Mouse (Mus musculus): ENCODE data around the gene Lrp2bp. TPM values are rescaled to one million over a fixed set of nuclear protein-coding genes. Genes with fewer than 3 reads are reported as not detected.
A peak's percentile ranks its signal among the peaks of the same experiment; 100 is the strongest.

Lrp2bp gene
- total and polyA plus RNA-seq, 2 experiments from 2014 or later = 0.27 to 0.35 TPM

- Histone ChIP-seq H3K27me3 (ENCODE audit: insufficient read depth, low read length) (no peaks in the 10 kb centered on the region), H3K9me3 (ENCODE audit: low read length) (no peaks in the 10 kb centered on the region), H3K9ac (replicated peaks; ENCODE audit: low read length, poor library complexity, severe bottlenecking) (no peak overlapping the region), H3K4me3 (ENCODE audit: low read depth, low read length) (no peak overlapping the region), H3K36me3 (ENCODE audit: insufficient read depth, low read length) (peaks cover 23% of the 10 kb centered on the region), H3K4me2 (ENCODE audit: low read depth, low read length, poor library complexity, severe bottlenecking) (no peak overlapping the region), H3K4me1 (ENCODE audit: insufficient read depth, low read length) (no peaks in the 10 kb centered on the region), H3K27ac (ENCODE audit: low read depth, low read length) (no peak overlapping the region)
- ATAC-seq (ENCODE audit: low FRiP score) = no peak
- DNase-seq (ENCODE audit: low spot score) = peak; percentile 2
- WGBS = 70% methylated on average over 13 of the region's 13 CpGs
- no peak for TF ChIP-seq CTCF (IDR thresholded peaks at IDR 0.05)
Observed at GRCm38 (mm10) chr8:46040260-46040659, 41.2 kb downstream of the Lrp2bp start.

GRCm38 (mm10) chr8:46072798-46073197 lies 73.7 kb downstream of the Lrp2bp start:
- Histone ChIP-seq H3K36me3 (ENCODE audit: insufficient read depth, low read length) (peaks cover 3% of the 10 kb centered on the region; the same call in 1 of the 2 replicates), H3K4me3 (ENCODE audit: low read depth, low read length) (no peak overlapping the region), H3K9me3 (ENCODE audit: low read length) (no peaks in the 10 kb centered on the region), H3K27me3 (ENCODE audit: insufficient read depth, low read length) (no peaks in the 10 kb centered on the region), H3K27ac (ENCODE audit: low read depth, low read length) (no peak overlapping the region), H3K9ac (replicated peaks; ENCODE audit: low read length, poor library complexity, severe bottlenecking) (no peak overlapping the region), H3K4me2 (ENCODE audit: low read depth, low read length, poor library complexity, severe bottlenecking) (no peak overlapping the region), H3K4me1 (ENCODE audit: insufficient read depth, low read length) (no peaks in the 10 kb centered on the region)
- no peak for ATAC-seq (ENCODE audit: low FRiP score)
- WGBS = 91% methylated on average over 5 of the region's 5 CpGs
- no peak for TF ChIP-seq CTCF (IDR thresholded peaks at IDR 0.05)
- no peak for DNase-seq (ENCODE audit: low spot score)

DNA sequence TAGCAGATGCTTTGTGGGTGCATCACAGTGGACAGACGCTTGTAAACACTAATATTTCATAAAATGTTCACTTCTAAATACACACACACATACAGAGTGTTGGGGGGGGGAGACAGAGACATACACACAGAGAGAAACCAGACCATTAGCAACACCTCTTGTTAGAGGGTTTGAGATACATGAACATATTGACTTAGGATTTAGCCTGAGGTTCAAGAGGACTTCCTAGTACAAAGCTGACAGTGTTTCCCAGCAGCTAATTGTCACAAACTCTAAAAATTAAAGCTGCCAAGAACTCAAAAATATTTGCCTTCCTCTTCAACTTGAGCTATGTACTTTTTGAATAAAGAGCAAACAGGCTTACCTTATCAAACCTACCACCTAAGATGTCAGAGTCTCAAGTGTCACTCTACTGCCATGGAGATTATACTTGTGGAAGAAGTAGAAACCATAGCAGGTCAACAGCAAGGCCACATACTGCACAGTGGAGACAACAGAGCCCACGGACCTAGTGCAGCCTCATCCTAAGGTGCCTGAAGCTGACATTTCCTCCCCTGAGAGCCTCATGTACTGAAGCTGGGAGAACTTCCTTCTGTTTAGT lies 74.5 kb downstream of the Lrp2bp start:
- TF ChIP-seq CTCF (IDR thresholded peaks at IDR 0.05) = no peak
- Histone ChIP-seq H3K9ac (replicated peaks; ENCODE audit: low read length, poor library complexity, severe bottlenecking) (no peak overlapping the region), H3K27me3 (ENCODE audit: insufficient read depth, low read length) (no peaks in the 10 kb centered on the region), H3K36me3 (ENCODE audit: insufficient read depth, low read length) (peaks cover 3% of the 10 kb centered on the region; the same call in 1 of the 2 replicates), H3K27ac (ENCODE audit: low read depth, low read length) (no peak overlapping the region), H3K9me3 (ENCODE audit: low read length) (no peaks in the 10 kb centered on the region), H3K4me3 (ENCODE audit: low read depth, low read length) (no peak overlapping the region), H3K4me2 (ENCODE audit: low read depth, low read length, poor library complexity, severe bottlenecking) (no peak overlapping the region), H3K4me1 (ENCODE audit: insufficient read depth, low read length) (no peaks in the 10 kb centered on the region)
- ATAC-seq (ENCODE audit: low FRiP score) (no peak), DNase-seq (ENCODE audit: low spot score) (no peak)
- 89% methylated on average over 2 of the region's 2 CpGs for WGBS

GRCm38 (mm10) chr8:46075223-46075622 lies 76.1 kb downstream of the Lrp2bp start:
- Histone ChIP-seq H3K27ac (ENCODE audit: low read depth, low read length) (no peak overlapping the region), H3K4me1 (ENCODE audit: insufficient read depth, low read length) (no peaks in the 10 kb centered on the region), H3K4me3 (ENCODE audit: low read depth, low read length) (no peak overlapping the region), H3K36me3 (ENCODE audit: insufficient read depth, low read length) (peaks cover 12% of the 10 kb centered on the region), H3K9ac (replicated peaks; ENCODE audit: low read length, poor library complexity, severe bottlenecking) (no peak overlapping the region), H3K9me3 (ENCODE audit: low read length) (no peaks in the 10 kb centered on the region), H3K27me3 (ENCODE audit: insufficient read depth, low read length) (no peaks in the 10 kb centered on the region), H3K4me2 (ENCODE audit: low read depth, low read length, poor library complexity, severe bottlenecking) (no peak overlapping the region)
- DNase-seq (ENCODE audit: low spot score) = no peak
- 98% methylated on average over 5 of the region's 5 CpGs for WGBS
- ATAC-seq (ENCODE audit: low FRiP score) = no peak
- no peak for TF ChIP-seq CTCF (IDR thresholded peaks at IDR 0.05)

DNA sequence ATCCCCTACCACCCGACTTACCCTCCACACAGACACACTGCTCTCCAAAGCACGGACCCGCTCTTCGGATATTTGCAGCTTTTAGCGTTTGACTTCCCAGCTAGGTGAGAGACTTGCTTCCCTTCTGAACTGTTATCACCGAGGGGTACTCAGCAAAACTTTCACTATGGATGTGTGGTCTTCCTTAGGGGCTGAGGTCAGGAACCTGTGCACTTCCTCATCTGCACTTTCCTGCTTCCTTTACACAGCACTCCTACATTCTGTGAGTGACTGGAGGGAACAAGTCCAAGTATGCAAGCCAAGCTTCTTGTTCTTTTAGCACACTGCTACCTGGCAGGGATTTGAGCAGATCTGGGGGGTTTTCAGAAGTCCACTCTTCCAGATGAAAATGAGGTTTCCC lies 79.8 kb downstream of the Lrp2bp start:
- Histone ChIP-seq H3K36me3 (ENCODE audit: insufficient read depth, low read length) (peaks cover 12% of the 10 kb centered on the region), H3K27me3 (ENCODE audit: insufficient read depth, low read length) (no peaks in the 10 kb centered on the region), H3K9me3 (ENCODE audit: low read length) (no peaks in the 10 kb centered on the region), H3K4me2 (ENCODE audit: low read depth, low read length, poor library complexity, severe bottlenecking) (no peak overlapping the region), H3K27ac (ENCODE audit: low read depth, low read length) (no peak overlapping the region), H3K4me1 (ENCODE audit: insufficient read depth, low read length) (no peaks in the 10 kb centered on the region), H3K4me3 (ENCODE audit: low read depth, low read length) (no peak overlapping the region), H3K9ac (replicated peaks; ENCODE audit: low read length, poor library complexity, severe bottlenecking) (no peak overlapping the region)
- ATAC-seq (ENCODE audit: low FRiP score) = no peak
- DNase-seq (ENCODE audit: low spot score) = no peak
- no peak for TF ChIP-seq CTCF (IDR thresholded peaks at IDR 0.05)
- WGBS = 91% methylated on average over 6 of the region's 6 CpGs

Other genes starting within 250 kb of the Lrp2bp start
- gene Pdlim3, start 113.8 kb upstream of the Lrp2bp start, total RNA-seq (2014; rRNA removed) = 6.6 and 10.7 TPM in 2 replicates
- 9.8 and 11.3 TPM in 2 replicates for gene Pdlim3, start 113.8 kb upstream of the Lrp2bp start, polyA plus RNA-seq (2015; fragmentation: Nextera tagmentation; extraction: Ambion mirVana)
- 0.16 TPM in 1 of 2 replicates, not detected in the other for gene Ccdc110, start 64.7 kb upstream of the Lrp2bp start, total RNA-seq (2014; rRNA removed)
- 0.07 and 0.10 TPM in 2 replicates for gene Ccdc110, start 64.7 kb upstream of the Lrp2bp start, polyA plus RNA-seq (2015; fragmentation: Nextera tagmentation; extraction: Ambion mirVana)
- 1.9 and 3.4 TPM in 2 replicates for gene 1700029J07Rik, start 24.1 kb upstream of the Lrp2bp start, total RNA-seq (2014; rRNA removed)
- 3.9 and 5.1 TPM in 2 replicates for gene 1700029J07Rik, start 24.1 kb upstream of the Lrp2bp start, polyA plus RNA-seq (2015; fragmentation: Nextera tagmentation; extraction: Ambion mirVana)
- 26.9 and 44.6 TPM in 2 replicates for gene Ufsp2, start 23.8 kb upstream of the Lrp2bp start, total RNA-seq (2014; rRNA removed)
- 51.9 and 56.9 TPM in 2 replicates for gene Ufsp2, start 23.8 kb upstream of the Lrp2bp start, polyA plus RNA-seq (2015; fragmentation: Nextera tagmentation; extraction: Ambion mirVana)
- gene Ankrd37, start 6.4 kb downstream of the Lrp2bp start, total RNA-seq (2014; rRNA removed) = 4.3 and 13.8 TPM in 2 replicates
- 13.4 and 15.4 TPM in 2 replicates for gene Ankrd37, start 6.4 kb downstream of the Lrp2bp start, polyA plus RNA-seq (2015; fragmentation: Nextera tagmentation; extraction: Ambion mirVana)
- 17.7 and 20.8 TPM in 2 replicates for gene Cfap97, start 152.5 kb downstream of the Lrp2bp start, total RNA-seq (2014; rRNA removed)
- 27.6 and 32.1 TPM in 2 replicates for gene Cfap97, start 152.5 kb downstream of the Lrp2bp start, polyA plus RNA-seq (2015; fragmentation: Nextera tagmentation; extraction: Ambion mirVana)
- 42.9 and 50.3 TPM in 2 replicates for gene Snx25, start 152.9 kb downstream of the Lrp2bp start, total RNA-seq (2014; rRNA removed)
- 8.7 and 10.5 TPM in 2 replicates for gene Snx25, start 152.9 kb downstream of the Lrp2bp start, polyA plus RNA-seq (2015; fragmentation: Nextera tagmentation; extraction: Ambion mirVana)
- gene Slc25a4, start 212.0 kb downstream of the Lrp2bp start, total RNA-seq (2014; rRNA removed) = 1,005 and 1,051 TPM in 2 replicates
- 1,140 and 1,170 TPM in 2 replicates for gene Slc25a4, start 212.0 kb downstream of the Lrp2bp start, polyA plus RNA-seq (2015; fragmentation: Nextera tagmentation; extraction: Ambion mirVana)

All from midbrain, postnatal 0 days (tissue).